Mouse (Mus musculus) central nervous system, embryonic 11.5 days (tissue): ENCODE data around the gene Dlgap4. TPM values are rescaled to one million over a fixed set of nuclear protein-coding genes. Genes with fewer than 3 reads are reported as not detected.

ENCODE experiments used
- polyA plus RNA-seq: library from polyadenylated mRNA; depleted of rRNA; stranded (reverse); fragments of >200 nt; gene quantifications from 2 replicates; pipeline ENCODE4 v1.2.3, GENCODE M21; 2012; rRNA removed

The Dlgap4 gene
- polyA plus RNA-seq, result 128 and 217 TPM in 2 replicates

DNA sequence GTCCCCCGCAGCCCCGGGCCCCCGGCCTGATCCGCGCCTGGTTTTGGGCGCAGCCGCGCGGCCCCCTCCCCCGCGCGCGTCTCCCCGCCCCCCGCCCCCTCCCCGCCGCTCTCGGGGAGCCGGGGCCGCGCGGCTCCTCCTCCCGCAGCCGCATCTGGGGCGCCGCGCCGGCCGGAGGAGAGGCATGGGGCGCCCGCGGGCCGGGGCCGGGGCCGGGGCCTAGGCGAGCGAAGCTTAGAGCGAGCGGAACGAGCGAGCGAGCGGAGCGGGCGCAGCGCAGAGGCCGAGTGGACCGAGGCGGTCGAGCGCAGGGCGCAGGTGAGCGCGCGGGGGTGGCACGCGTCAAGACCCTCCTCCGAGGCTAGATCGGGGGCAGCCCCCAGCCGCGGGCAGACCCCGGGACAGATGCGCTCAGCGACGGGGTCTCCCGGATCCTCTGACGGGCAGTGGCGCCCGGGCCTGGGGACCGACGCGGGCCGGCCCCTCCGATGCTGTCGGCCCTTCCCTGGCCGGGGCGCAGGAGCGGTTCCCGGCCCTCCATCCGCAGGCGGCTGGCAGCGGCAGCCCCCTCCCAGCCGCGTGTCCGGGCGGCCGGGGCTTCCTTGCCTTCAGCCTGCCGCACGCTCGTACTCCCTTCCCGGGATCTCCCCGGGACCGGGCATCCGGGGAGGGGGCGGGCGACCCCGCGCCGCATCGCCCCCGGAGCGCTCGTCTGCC is at the start of gene Dlgap4:
Gene Dlgap4, plus strand, starts transcription at position 165 of the 717 bp plus-strand sequence.

DNA sequence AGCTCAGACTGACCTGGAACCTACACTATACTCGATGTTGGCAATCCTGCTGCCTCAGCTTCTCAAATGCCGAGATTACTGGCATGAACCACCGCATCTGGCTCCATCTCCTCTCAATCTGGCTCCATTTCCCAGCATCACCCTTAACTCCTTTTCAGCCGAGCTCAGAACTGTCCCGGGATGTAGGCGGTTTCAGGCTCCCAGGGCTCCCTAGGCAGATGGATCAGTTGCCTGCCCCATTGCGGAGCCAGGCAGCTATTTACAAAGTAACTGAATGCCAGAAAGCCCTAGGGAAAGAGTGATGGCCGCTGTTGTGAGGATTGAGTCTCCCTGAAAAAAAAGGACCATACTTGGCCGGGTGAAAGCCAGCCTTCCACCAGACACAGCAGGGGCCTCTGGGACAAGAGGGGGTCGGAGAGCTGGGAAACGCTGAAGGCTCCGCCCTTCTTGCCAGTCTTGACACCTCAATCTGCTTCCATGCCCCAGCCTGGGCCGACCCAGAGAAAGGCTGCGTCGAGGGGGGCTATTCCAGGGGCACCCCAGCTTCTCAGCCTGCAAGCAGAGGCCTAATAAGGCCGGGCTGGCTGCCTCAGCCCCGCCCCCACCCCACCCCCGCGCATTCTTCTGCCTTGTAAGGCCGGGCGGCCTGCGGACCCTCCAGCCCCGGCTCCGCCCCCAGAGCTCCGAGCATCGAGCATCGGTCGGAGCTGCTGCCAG is 161.4 kb downstream of the Dlgap4 start, which contains the start of gene Myl9:
Gene Myl9, plus strand, starts transcription at position 683 of the 717 bp plus-strand sequence.

Other genes starting within 250 kb of the Dlgap4 start
- 20.0 and 24.8 TPM in 2 replicates for gene Epb41l1, start 192.8 kb upstream of the Dlgap4 start, polyA plus RNA-seq
- gene Aar2, start 66.1 kb upstream of the Dlgap4 start, polyA plus RNA-seq, result 24.6 and 37.5 TPM in 2 replicates
- 86.0 and 147 TPM in 2 replicates for gene Myl9, start 161.7 kb downstream of the Dlgap4 start, polyA plus RNA-seq
- 61.3 and 63.7 TPM in 2 replicates for gene Tgif2, start 226.3 kb downstream of the Dlgap4 start, polyA plus RNA-seq
- 3.0 and 5.1 TPM in 2 replicates for gene 4930518I15Rik, start 244.2 kb downstream of the Dlgap4 start, polyA plus RNA-seq
- gene Rab5if, start 249.4 kb downstream of the Dlgap4 start, polyA plus RNA-seq, result 90.3 and 109 TPM in 2 replicates